Mouse (Mus musculus) erythroblast, embryonic 14.5 days (primary cell): Measurements from ENCODE around the gene Olfr551.

Experiments used
- GATA1 ChIP-seq: IDR thresholded peaks from 2 replicates; pipeline ENCODE4 v1.6.1; 2012; ENCODE audit warnings: low read length, inconsistent platforms, mixed read lengths
- TAL1 ChIP-seq: IDR thresholded peaks from 3 replicates; pipeline ENCODE4 v1.6.1; 2012; ENCODE audit warnings: low read length, inconsistent platforms, mixed read lengths

DNA sequence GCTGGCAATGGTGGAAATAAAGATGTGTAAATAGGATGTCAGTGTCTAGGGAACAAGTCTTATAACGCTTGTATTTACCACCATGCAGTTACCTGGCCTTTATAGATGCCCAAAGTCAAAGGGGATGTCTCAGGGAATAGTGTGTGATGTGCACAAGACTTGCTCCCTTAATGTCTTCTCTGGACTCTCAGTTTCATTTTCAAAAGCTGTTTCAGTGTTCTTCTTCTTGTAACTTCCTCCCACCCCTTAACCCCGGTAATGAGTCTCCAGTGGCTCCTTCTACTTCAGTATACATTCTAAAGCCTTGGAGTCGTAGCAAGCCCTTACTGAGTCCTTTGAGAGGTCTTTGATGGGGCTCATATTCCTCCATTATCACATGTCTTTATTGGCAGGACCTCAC is 38.4 kb downstream of the Olfr551 start:
- no peak for TF ChIP-seq GATA1
- no peak for TF ChIP-seq TAL1
